Mouse (Mus musculus) testis, adult 2 months (tissue): ENCODE results near the gene Olfml1.

Experiments
- CTCF ChIP-seq: fragments of 200-500 bp; IDR thresholded peaks from 2 replicates; pipeline ENCODE4 v1.5.1; 2012; ENCODE audit warnings: low read depth, mild to moderate bottlenecking, inconsistent platforms, low read length, moderate library complexity; ENCODE audit not compliant: control insufficient read depth, insufficient read depth, insufficient replicate concordance
- POLR2A ChIP-seq: fragments of 200-500 bp; IDR thresholded peaks from 2 replicates; pipeline ENCODE4 v1.6.1; 2012; ENCODE audit warnings: low read depth, mild to moderate bottlenecking, inconsistent platforms, low read length, moderate library complexity; ENCODE audit not compliant: control insufficient read depth

GRCm38 (mm10) chr7:107633201-107633600 is 66.0 kb downstream of the Olfml1 start:
- TF ChIP-seq CTCF (no peak), POLR2A (no peak)
